Mouse (Mus musculus): ENCODE measurements around the gene Stab2.

The Stab2 gene

GRCm38 (mm10) chr10:86973276-86973675, 34.5 kb downstream of the Stab2 start:
- H3K36me3 ChIP-seq (ENCODE audit: insufficient read depth, low read length) = no peaks in the 10 kb centered on the region
- H3K4me3 ChIP-seq (replicated peaks; ENCODE audit: low read length) = no peak overlapping the region
- TF ChIP-seq CTCF (conservative IDR thresholded peaks at IDR 0.05; ENCODE audit: low read length) (no peak), POU5F1 (IDR thresholded peaks at IDR 0.05; ENCODE audit: borderline replicate concordance, low read length) (no peak), NANOG (IDR thresholded peaks at IDR 0.05; ENCODE audit: borderline replicate concordance, low read length) (no peak)
- H3K27me3 ChIP-seq (ENCODE audit: insufficient read depth, low read length) = peaks cover 18% of the 10 kb centered on the region
- peaks cover 19% of the 10 kb centered on the region for H3K4me1 ChIP-seq (replicated peaks; ENCODE audit: low read depth, low read length)
- no peaks in the 10 kb centered on the region for H3K9me3 ChIP-seq (ENCODE audit: low read length)

- H3K4me3 ChIP-seq (replicated peaks; ENCODE audit: low read length) = no peak overlapping the region; the same call in 1 of the 2 replicates
- no peaks in the 10 kb centered on the region for H3K36me3 ChIP-seq (ENCODE audit: insufficient read depth, low read length)
- H3K4me1 ChIP-seq (replicated peaks; ENCODE audit: low read depth, low read length) = peaks cover 19% of the 10 kb centered on the region
- H3K9me3 ChIP-seq (ENCODE audit: low read length) = no peaks in the 10 kb centered on the region
- no peak for TF ChIP-seq NANOG (IDR thresholded peaks at IDR 0.05; ENCODE audit: borderline replicate concordance, low read length)
- no peak for TF ChIP-seq CTCF (conservative IDR thresholded peaks at IDR 0.05; ENCODE audit: low read length)
- TF ChIP-seq POU5F1 (IDR thresholded peaks at IDR 0.05; ENCODE audit: borderline replicate concordance, low read length) = no peak
- peaks cover 18% of the 10 kb centered on the region for H3K27me3 ChIP-seq (ENCODE audit: insufficient read depth, low read length)
Measured at GRCm38 (mm10) chr10:86972503-86972826, 35.4 kb downstream of the Stab2 start.

GRCm38 (mm10) chr10:86971680-86972502, 35.9 kb downstream of the Stab2 start:
- H3K9me3 ChIP-seq (ENCODE audit: low read length) = no peaks in the 10 kb centered on the region
- TF ChIP-seq POU5F1 (IDR thresholded peaks at IDR 0.05; ENCODE audit: borderline replicate concordance, low read length) = no peak
- no peak for TF ChIP-seq NANOG (IDR thresholded peaks at IDR 0.05; ENCODE audit: borderline replicate concordance, low read length)
- TF ChIP-seq CTCF (conservative IDR thresholded peaks at IDR 0.05; ENCODE audit: low read length) = peak; percentile 70

GRCm38 (mm10) chr10:86969346-86969745, 38.5 kb downstream of the Stab2 start:
- H3K27me3 ChIP-seq (ENCODE audit: insufficient read depth, low read length) = peaks cover 17% of the 10 kb centered on the region
- TF ChIP-seq CTCF (conservative IDR thresholded peaks at IDR 0.05; ENCODE audit: low read length) (no peak), NANOG (IDR thresholded peaks at IDR 0.05; ENCODE audit: borderline replicate concordance, low read length) (no peak), POU5F1 (IDR thresholded peaks at IDR 0.05; ENCODE audit: borderline replicate concordance, low read length) (no peak)
- no peaks in the 10 kb centered on the region for H3K9me3 ChIP-seq (ENCODE audit: low read length)
- no peaks in the 10 kb centered on the region for H3K36me3 ChIP-seq (ENCODE audit: insufficient read depth, low read length)
- H3K4me3 ChIP-seq (replicated peaks; ENCODE audit: low read length) = no peak overlapping the region
- H3K4me1 ChIP-seq (replicated peaks; ENCODE audit: low read depth, low read length) = peaks cover 19% of the 10 kb centered on the region

More at GRCm38 (mm10) chr10:86971680-86972502, 35.9 kb downstream of the Stab2 start:
- H3K4me1 ChIP-seq (replicated peaks; ENCODE audit: low read depth, low read length) = peaks cover 19% of the 10 kb centered on the region
- no peaks in the 10 kb centered on the region for H3K36me3 ChIP-seq (ENCODE audit: insufficient read depth, low read length)
- H3K27me3 ChIP-seq (ENCODE audit: insufficient read depth, low read length) = peaks cover 18% of the 10 kb centered on the region
- H3K4me3 ChIP-seq (replicated peaks; ENCODE audit: low read length) = no peak overlapping the region; the same call in 1 of the 2 replicates

GRCm38 (mm10) chr10:86961542-86962466, 46.0 kb downstream of the Stab2 start:
- TF ChIP-seq CTCF (conservative IDR thresholded peaks at IDR 0.05; ENCODE audit: low read length) = no peak
- no peak for TF ChIP-seq NANOG (IDR thresholded peaks at IDR 0.05; ENCODE audit: borderline replicate concordance, low read length)
- TF ChIP-seq POU5F1 (IDR thresholded peaks at IDR 0.05; ENCODE audit: borderline replicate concordance, low read length) = no peak
- Histone ChIP-seq H3K4me1 (replicated peaks; ENCODE audit: low read depth, low read length) (no peaks in the 10 kb centered on the region), H3K27me3 (ENCODE audit: insufficient read depth, low read length) (no peaks in the 10 kb centered on the region), H3K4me3 (replicated peaks; ENCODE audit: low read length) (no peak overlapping the region), H3K9me3 (ENCODE audit: low read length) (no peaks in the 10 kb centered on the region), H3K36me3 (ENCODE audit: insufficient read depth, low read length) (no peaks in the 10 kb centered on the region)

- TF ChIP-seq CTCF (conservative IDR thresholded peaks at IDR 0.05; ENCODE audit: low read length) (no peak), NANOG (IDR thresholded peaks at IDR 0.05; ENCODE audit: borderline replicate concordance, low read length) (no peak), POU5F1 (IDR thresholded peaks at IDR 0.05; ENCODE audit: borderline replicate concordance, low read length) (no peak)
- H3K4me1 ChIP-seq (replicated peaks; ENCODE audit: low read depth, low read length) = peaks cover 8% of the 10 kb centered on the region; the same call in 1 of the 2 replicates
- no peaks in the 10 kb centered on the region for H3K27me3 ChIP-seq (ENCODE audit: insufficient read depth, low read length)
- H3K9me3 ChIP-seq (ENCODE audit: low read length) = no peaks in the 10 kb centered on the region
- no peaks in the 10 kb centered on the region for H3K36me3 ChIP-seq (ENCODE audit: insufficient read depth, low read length)
- no peak overlapping the region for H3K4me3 ChIP-seq (replicated peaks; ENCODE audit: low read length)
Measured at GRCm38 (mm10) chr10:86955299-86955698, 52.5 kb downstream of the Stab2 start.

GRCm38 (mm10) chr10:86952696-86953095, 55.1 kb downstream of the Stab2 start:
- Histone ChIP-seq H3K4me3 (replicated peaks; ENCODE audit: low read length) (no peak overlapping the region), H3K36me3 (ENCODE audit: insufficient read depth, low read length) (no peaks in the 10 kb centered on the region), H3K4me1 (replicated peaks; ENCODE audit: low read depth, low read length) (peaks cover 9% of the 10 kb centered on the region), H3K27me3 (ENCODE audit: insufficient read depth, low read length) (0 out of 2 replicates have a peak, but pooled peaks cover 3% of the 10 kb centered on the region), H3K9me3 (ENCODE audit: low read length) (no peaks in the 10 kb centered on the region)
- TF ChIP-seq POU5F1 (IDR thresholded peaks at IDR 0.05; ENCODE audit: borderline replicate concordance, low read length) (no peak), CTCF (conservative IDR thresholded peaks at IDR 0.05; ENCODE audit: low read length) (peak; percentile 75), NANOG (IDR thresholded peaks at IDR 0.05; ENCODE audit: borderline replicate concordance, low read length) (no peak)

- peaks cover 19% of the 10 kb centered on the region for H3K4me1 ChIP-seq (replicated peaks; ENCODE audit: low read depth, low read length)
- TF ChIP-seq POU5F1 (IDR thresholded peaks at IDR 0.05; ENCODE audit: borderline replicate concordance, low read length) = no peak
- TF ChIP-seq CTCF (conservative IDR thresholded peaks at IDR 0.05; ENCODE audit: low read length) = no peak
- TF ChIP-seq NANOG (IDR thresholded peaks at IDR 0.05; ENCODE audit: borderline replicate concordance, low read length) = no peak
- no peaks in the 10 kb centered on the region for H3K9me3 ChIP-seq (ENCODE audit: low read length)
- H3K36me3 ChIP-seq (ENCODE audit: insufficient read depth, low read length) = no peaks in the 10 kb centered on the region
- H3K27me3 ChIP-seq (ENCODE audit: insufficient read depth, low read length) = peaks cover 10% of the 10 kb centered on the region; the same call in 1 of the 2 replicates
- no peak overlapping the region for H3K4me3 ChIP-seq (replicated peaks; ENCODE audit: low read length)
Measured at GRCm38 (mm10) chr10:86950806-86951205, 57.0 kb downstream of the Stab2 start.
